Mouse (Mus musculus) kidney, embryonic 15.5 days (tissue): ENCODE measurements at regions not wholly inside any gene's neighbourhood (a gene's known extent, or its start where the extent isn't known, plus 50 kb on each side); places are given as distances from the start of the nearest gene placed in this dataset.

Source experiments
- ATAC-seq: fragments of 200-750 bp; cut with Nextera tagmentation; replicated peaks from 2 replicates; pipeline ENCODE4 v1.8.0; 2017; ENCODE audit warnings: moderate TSS enrichment; ENCODE audit not compliant: low FRiP score
- H3K27ac ChIP-seq: fragments of 300-500 bp; sonication (generic); 2 replicates; pipeline ENCODE4 v1.5.1; 2015; ENCODE audit warnings: mild to moderate bottlenecking, inconsistent platforms
- H3K27me3 ChIP-seq: fragments of 300-500 bp; sonication (generic); 2 replicates; pipeline ENCODE4 v1.6.1; 2015; ENCODE audit warnings: inconsistent platforms
- H3K36me3 ChIP-seq: fragments of 300-500 bp; sonication (generic); 2 replicates; pipeline ENCODE4 v1.6.1; 2015; ENCODE audit warnings: inconsistent platforms
- H3K4me1 ChIP-seq: fragments of 300-500 bp; sonication (generic); 2 replicates; pipeline ENCODE4 v1.6.1; 2015; ENCODE audit warnings: inconsistent platforms
- H3K4me2 ChIP-seq: fragments of 300-500 bp; sonication (generic); 2 replicates; pipeline ENCODE4 v1.6.1; 2015; ENCODE audit warnings: moderate library complexity, mild to moderate bottlenecking, inconsistent platforms
- H3K4me3 ChIP-seq: fragments of 300-500 bp; sonication (generic); replicated peaks from 2 replicates; pipeline ENCODE4 v1.5.1; 2015; ENCODE audit warnings: mild to moderate bottlenecking, inconsistent platforms
- H3K9ac ChIP-seq: fragments of 300-500 bp; sonication (generic); 2 replicates; pipeline ENCODE4 v1.6.1; 2015; ENCODE audit warnings: mild to moderate bottlenecking, inconsistent platforms
- H3K9me3 ChIP-seq: fragments of 300-500 bp; sonication (generic); replicated peaks from 2 replicates; pipeline ENCODE4 v1.6.1; 2016; ENCODE audit warnings: inconsistent platforms
- WGBS: fragments of 180-500 bp; shearing (Covaris S2); methylation state at CpG from one replicate; pipeline ENCODE4 v1.1.7; 2015; ENCODE audit warnings: mixed read lengths; 5-methylcytosine and 5-hydroxymethylcytosine counted together

- 90% methylated on average over 2 of the region's 2 CpGs for WGBS
- Histone ChIP-seq H3K27ac (no peak overlapping the region), H3K4me2 (no peak overlapping the region), H3K36me3 (no peaks in the 10 kb centered on the region), H3K4me3 (no peak overlapping the region), H3K9ac (no peak overlapping the region), H3K4me1 (peaks cover 8% of the 10 kb centered on the region), H3K9me3 (no peaks in the 10 kb centered on the region), H3K27me3 (no peaks in the 10 kb centered on the region)
- ATAC-seq: no peak
These were observed 2753.0 kb upstream of the Lrrc6 start for GRCm38 (mm10) chr15:69253698-69254097.

DNA sequence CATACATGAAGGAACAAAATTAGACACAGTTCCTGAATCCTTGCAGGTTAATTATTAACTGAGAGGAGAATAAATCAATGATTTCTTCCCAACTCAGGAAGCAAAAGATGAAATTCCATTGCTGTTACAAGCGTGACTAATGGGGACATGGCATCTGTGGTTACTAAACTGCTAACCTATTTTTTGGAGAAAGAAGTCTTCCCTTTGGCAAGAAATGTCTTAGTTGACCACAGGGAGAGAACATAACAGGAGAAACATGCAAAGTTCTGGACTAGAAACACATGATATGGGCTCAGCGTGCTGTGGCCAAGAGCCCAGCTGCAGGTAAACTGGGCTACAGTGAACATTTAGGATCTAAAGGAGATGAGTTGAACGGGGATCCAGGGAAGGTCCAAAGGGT lies 2751.4 kb upstream of the Lrrc6 start:
- ATAC-seq: no peak
- no peaks in the 10 kb centered on the region for H3K9me3 ChIP-seq
- H3K4me3 ChIP-seq: no peak overlapping the region
- no peaks in the 10 kb centered on the region for H3K36me3 ChIP-seq
- H3K27ac ChIP-seq: no peak overlapping the region
- no peak overlapping the region for H3K4me2 ChIP-seq
- 79% methylated on average over 3 of the region's 3 CpGs for WGBS
- peaks cover 2% of the 10 kb centered on the region for H3K4me1 ChIP-seq
- H3K27me3 ChIP-seq: no peaks in the 10 kb centered on the region
- no peak overlapping the region for H3K9ac ChIP-seq

DNA sequence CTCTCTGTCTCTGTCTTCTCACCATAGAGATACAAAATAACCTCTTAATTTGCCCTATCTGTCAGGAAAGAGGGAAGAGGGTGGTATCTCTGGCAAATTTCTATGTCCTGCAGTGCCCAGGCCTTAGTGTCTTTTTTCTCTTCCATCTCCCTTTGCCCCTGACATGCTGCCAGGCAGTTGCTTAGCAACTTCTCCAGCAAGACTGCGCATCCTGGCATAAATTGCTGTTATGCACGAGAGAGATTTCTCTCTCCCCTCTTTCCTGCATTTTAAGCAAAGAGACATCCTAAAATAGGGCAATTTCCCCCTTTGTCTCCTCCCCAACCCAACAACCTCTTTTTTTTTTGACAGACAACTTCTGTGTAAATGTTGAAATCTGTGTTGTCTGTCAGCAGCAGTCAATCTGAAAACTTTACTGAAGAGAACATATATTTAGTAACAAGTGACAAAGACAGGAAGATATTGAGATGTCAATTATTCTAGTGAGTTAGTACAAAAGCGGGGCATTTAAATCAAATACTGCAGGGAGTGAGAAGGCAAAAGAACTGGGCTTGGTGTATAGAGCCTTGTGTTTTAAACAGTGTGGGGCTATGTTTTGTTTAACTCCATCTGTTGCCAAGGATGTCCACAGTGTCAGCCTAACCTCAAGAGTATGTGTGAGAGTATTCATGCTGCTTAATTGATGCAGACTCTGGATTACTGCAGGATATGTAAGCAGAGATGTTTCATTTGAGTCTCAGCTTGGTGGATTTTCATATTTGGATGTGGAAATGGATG lies 2745.7 kb upstream of the Lrrc6 start:
- H3K36me3 ChIP-seq: no peaks in the 10 kb centered on the region
- no peaks in the 10 kb centered on the region for H3K27me3 ChIP-seq
- WGBS: 67% methylated on average over 3 of the region's 3 CpGs
- ATAC-seq: no peak
- H3K4me3 ChIP-seq: no peak overlapping the region
- H3K4me2 ChIP-seq: no peak overlapping the region
- no peak overlapping the region for H3K27ac ChIP-seq
- no peaks in the 10 kb centered on the region for H3K4me1 ChIP-seq
- H3K9me3 ChIP-seq: no peaks in the 10 kb centered on the region
- no peak overlapping the region for H3K9ac ChIP-seq

DNA sequence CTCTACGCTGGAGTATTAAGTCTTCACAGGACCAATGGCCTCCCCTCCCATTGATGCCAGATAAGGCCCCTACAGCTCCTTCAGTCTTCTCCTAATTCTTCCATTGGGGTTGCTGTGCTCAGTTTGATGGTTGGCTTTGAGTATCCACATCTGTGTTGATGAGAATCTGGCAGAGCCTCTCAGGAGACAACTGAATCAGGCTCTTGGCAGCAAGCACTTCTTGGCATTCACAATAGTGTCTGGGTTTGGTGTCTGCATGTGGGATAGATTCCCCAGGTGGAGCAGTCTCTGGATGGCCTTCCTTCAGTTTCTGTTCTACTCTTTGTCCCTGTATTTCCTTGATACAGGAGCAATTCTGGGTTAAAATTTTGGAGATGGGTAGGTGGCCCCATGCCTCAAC lies 2734.6 kb upstream of the Lrrc6 start:
- Histone ChIP-seq H3K9me3 (no peaks in the 10 kb centered on the region), H3K4me3 (no peak overlapping the region), H3K27me3 (no peaks in the 10 kb centered on the region), H3K36me3 (no peaks in the 10 kb centered on the region), H3K9ac (no peak overlapping the region), H3K4me2 (no peak overlapping the region), H3K4me1 (no peaks in the 10 kb centered on the region), H3K27ac (no peak overlapping the region)
- WGBS: 96% methylated on average over 1 of the region's 1 CpGs
- no peak for ATAC-seq

DNA sequence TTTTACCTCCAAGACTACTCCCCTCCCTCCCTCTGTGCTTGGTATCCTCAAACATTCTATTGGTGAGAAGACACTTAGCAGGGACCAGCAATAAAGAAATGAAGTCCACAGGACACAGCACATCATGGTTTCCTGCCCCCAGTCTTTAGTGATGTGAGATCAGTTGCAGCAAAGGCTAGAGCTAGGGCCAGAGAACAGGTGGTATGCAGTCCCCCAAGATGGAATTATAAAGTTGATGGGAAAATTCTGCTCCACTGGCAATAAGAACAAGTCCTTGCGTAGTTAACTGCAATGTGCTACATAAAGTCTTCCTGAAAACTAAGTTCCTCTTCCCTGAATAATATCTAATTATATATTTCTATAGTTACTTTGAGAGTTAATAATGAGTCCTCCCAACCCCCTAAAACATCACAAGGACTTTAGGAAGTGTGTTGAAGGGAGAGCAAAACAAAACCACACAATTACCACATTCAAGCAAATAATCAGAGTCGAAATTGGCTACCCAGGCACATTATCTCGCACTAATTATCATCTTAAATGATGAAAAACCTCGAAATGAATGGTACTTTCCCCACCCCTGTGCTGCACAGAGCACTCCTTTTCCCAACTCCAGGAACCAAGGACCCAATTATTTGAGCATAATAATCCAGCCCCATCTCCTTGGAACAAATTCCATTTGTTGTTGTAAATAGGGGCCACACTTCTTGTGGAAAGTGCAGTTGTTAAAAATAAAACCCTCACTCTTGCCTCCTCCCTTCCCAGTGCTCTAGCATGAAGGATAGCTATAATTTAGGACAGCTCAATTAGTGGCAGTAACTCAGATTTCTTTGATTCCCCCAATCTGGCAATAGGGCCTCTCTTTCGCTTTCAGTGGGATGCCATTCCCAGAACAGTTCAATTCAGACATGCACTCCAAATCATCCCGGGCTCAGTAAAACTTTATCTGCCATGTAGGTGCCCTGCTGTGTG lies 2724.2 kb upstream of the Lrrc6 start:
- H3K36me3 ChIP-seq: no peaks in the 10 kb centered on the region
- 76% methylated on average over 6 of the region's 6 CpGs for WGBS
- H3K9ac ChIP-seq: no peak overlapping the region
- no peaks in the 10 kb centered on the region for H3K27me3 ChIP-seq
- H3K9me3 ChIP-seq: no peaks in the 10 kb centered on the region
- H3K4me2 ChIP-seq: no peak overlapping the region
- no peak overlapping the region for H3K27ac ChIP-seq
- H3K4me1 ChIP-seq: no peaks in the 10 kb centered on the region
- no peak for ATAC-seq
- no peak overlapping the region for H3K4me3 ChIP-seq

DNA sequence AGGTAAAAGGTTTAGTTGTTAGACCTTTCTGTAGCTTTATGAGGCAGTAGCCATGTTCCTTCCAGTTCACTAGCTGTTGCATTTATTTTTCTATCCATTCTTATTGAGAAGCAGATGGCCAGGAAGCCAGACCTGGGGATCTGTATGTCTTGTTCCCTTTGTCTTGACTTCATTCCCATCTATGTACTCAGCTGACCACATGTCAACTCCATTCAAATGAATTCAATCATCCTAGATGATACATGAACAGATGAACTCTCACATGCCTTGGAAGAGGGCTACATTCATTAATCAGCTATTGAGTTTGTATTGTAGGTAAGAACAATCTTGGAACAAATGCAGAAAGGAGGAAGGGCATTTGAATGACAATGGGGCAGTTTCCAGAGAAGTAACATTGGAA lies 2722.7 kb upstream of the Lrrc6 start:
- Histone ChIP-seq H3K27ac (no peak overlapping the region), H3K4me1 (no peaks in the 10 kb centered on the region), H3K9me3 (no peaks in the 10 kb centered on the region), H3K4me3 (no peak overlapping the region), H3K9ac (no peak overlapping the region), H3K36me3 (no peaks in the 10 kb centered on the region), H3K27me3 (no peaks in the 10 kb centered on the region), H3K4me2 (no peak overlapping the region)
- no peak for ATAC-seq

DNA sequence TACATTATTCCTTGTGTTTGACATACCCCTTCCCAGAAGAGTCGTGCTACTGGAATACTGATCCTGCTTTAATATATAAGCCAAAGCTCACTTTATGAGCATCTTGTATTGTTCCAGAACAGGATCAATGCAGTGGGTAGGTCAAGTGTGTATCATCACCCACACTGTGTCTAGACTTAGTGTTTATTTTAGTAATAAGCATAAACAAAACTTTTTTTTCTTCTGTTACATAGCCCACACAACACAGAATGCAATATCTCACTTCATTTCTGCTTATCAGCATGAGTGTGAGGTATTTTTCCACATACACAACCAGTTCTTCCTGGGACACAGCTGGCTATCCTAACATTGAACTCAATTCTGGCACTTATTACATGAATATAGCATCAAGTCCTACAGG lies 2721.7 kb upstream of the Lrrc6 start:
- H3K4me3 ChIP-seq: no peak overlapping the region
- no peaks in the 10 kb centered on the region for H3K9me3 ChIP-seq
- H3K4me2 ChIP-seq: no peak overlapping the region
- H3K4me1 ChIP-seq: no peaks in the 10 kb centered on the region
- ATAC-seq: no peak
- H3K36me3 ChIP-seq: no peaks in the 10 kb centered on the region
- H3K27me3 ChIP-seq: no peaks in the 10 kb centered on the region
- no peak overlapping the region for H3K27ac ChIP-seq
- no peak overlapping the region for H3K9ac ChIP-seq
- WGBS: 86% methylated on average over 1 of the region's 1 CpGs
